Mouse (Mus musculus) v-Abl transformed pro-B cells (cell line): ENCODE results near the gene Ppp1r37.
"Not testable (repeated sequence)": the region's sequence is repeated elsewhere in the genome, so short reads cannot be mapped to it uniquely, and the experiment has no call there.

Experiments
- in situ Hi-C, 2 experiments: fragments of 400-800 bp; cut with MboI; formaldehyde crosslinking; loops; one replicate each; pipeline ENCODE4 v1.15.1; 2025; ENCODE audit not compliant: unreplicated experiment in 2 of 2

Ppp1r37 gene

GRCm38 (mm10) chr7:19542155-19542691 lies 20.7 kb downstream of the Ppp1r37 start:
- in situ Hi-C loops = loop anchor here (5.0 kb wide), 1 partner anchor 35 kb away; the partner anchor contains the start of genes Bloc1s3 (in 2 of the 2) and Trappc6a (in 2 of the 2)

- in situ Hi-C loops = loop anchor here (5.0 kb wide), 1 partner anchor 34 kb away; the partner anchor contains the start of genes Bloc1s3 (in 2 of the 2) and Trappc6a (in 2 of the 2)
Observed at GRCm38 (mm10) chr7:19541681-19542154, 21.2 kb downstream of the Ppp1r37 start.

DNA sequence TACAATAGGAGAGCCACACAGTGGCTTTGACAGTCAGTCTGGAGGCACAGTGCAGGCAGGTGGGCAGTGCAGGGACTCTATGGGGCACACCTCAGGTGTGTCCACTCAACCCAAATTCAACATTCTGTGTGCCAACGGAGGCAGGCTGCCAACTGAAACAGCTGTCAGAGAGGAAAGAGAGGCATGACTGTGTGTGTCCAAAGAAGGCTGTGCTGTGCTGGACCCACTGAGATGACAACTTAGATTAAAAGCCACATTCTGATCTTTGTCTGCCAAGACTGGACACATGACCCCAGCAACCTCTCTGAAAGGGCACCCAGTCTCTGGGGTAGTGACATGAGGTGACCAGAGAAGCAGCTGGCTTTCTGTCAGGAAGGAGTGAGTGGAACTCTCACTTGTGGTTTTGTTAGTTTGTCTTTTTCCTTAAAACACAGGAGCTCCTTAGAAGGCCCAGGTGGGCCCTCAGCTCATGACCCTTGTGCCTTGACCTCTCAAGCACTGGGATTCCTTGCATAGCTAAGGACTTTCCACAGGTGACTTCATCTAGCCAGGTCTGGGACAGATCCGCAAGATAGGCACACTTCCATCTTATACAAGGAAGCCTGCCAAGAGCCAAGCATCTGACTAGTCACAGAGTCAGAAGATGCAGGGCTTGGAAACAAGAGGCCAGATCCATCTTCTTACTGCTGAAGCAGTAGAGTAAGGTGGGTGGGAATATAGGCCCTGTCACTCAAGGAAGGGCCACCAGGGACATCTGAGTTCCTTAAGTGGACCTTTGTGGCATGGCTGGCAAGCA lies 21.9 kb downstream of the Ppp1r37 start:
- in situ Hi-C loops = loop anchor here (5.0 kb wide), 1 partner anchor 34 kb away; the partner anchor contains the start of genes Bloc1s3 (in 2 of the 2) and Trappc6a (in 2 of the 2)

GRCm38 (mm10) chr7:19534676-19535075 lies 28.2 kb downstream of the Ppp1r37 start:
- in situ Hi-C loops = no loop called here

DNA sequence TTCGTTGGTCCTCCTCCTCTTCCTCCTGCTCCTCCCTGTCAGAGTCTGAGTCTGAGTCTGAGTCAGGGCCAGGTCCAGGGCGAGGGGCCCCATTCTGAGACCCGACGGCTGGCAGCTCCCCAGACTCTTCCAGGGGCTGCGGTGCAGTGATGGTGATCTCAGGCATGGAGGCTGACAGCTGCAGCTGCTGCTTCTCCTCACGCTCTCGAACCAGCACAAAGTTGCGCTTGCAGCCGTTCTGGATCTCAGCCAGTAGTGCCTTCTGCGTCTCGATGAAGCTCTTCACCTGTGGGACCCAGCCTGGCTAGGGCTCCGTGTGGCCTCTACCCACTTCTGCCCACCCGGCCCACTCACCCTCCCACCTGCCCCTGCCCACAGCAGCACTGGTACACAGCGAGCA lies 30.6 kb downstream of the Ppp1r37 start:
- in situ Hi-C loops = no loop called here

DNA sequence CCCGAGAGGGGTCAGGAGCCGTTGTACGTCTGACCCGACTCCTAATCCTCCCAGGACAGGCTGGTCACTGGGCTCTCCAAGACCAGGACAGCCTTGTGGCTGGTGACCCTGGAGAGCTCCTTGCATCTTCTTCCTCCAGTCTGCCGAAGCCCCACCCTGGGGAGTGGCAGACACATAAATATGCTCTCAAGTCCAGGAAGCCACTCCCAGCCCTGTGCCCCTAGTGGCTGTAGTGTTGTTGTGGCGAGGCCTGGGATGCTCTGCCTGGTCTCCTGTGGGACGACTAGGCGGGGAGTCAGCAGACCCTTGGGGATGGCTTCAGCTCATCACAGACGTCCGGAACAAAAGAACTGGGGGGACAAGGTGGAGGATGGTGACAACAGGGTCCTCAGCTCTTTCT lies 31.8 kb downstream of the Ppp1r37 start:
- in situ Hi-C loops = no loop called here

DNA sequence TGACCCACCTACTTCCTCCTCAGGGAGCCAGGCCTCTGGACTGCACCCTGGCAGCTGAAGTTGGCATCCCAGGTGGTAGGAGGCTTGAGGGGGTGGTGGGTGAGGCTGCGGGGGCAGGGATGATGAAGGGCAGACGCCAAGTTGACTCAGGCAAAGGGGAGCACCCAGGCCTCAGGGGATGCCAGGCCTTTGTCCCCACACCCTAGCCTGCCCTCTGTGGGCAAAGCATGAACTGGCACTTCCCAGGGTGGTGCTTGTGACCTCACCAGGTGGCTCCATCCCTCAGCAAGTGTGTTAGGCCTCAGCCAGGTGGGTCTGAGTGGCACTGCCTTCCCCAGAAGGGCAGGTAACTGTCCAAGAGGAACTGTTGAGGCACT lies 37.8 kb downstream of the Ppp1r37 start:
- in situ Hi-C loops = no loop called here

GRCm38 (mm10) chr7:19524420-19525104 lies 38.3 kb downstream of the Ppp1r37 start:
- in situ Hi-C loops = no loop called here

DNA sequence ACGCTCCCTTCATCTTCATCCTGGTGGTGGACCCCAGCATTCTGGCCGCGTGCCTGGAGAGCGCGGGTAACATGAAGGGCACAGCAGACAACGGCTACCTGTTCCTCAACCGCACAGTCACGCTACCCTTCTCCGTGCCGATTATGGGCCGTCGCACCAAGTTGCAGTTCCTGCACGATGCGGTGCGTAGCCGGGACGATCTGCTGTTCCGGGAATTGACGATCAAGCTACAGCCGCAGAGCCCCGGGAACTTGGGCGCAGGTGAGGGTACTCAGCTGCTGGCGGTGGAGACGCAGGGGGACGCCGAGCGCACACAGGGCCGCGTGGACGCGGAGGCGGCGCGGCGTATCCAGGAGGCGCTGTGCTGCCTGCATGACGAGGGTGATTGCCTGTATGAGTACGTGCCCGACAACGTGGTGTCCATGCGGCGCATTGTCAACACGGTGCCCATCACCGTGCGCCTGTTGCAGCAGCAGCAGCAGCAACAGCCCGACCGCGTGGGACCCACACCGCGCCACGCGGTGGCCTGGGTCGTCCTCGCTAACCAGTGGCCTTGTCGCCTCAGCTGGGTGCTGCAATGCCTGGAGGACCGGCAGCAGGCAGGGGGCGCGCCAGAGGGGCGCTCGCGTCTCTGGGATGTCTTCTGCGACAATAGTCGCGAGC lies 39.0 kb downstream of the Ppp1r37 start:
- in situ Hi-C loops = no loop called here

- in situ Hi-C loops = no loop called here
Observed at GRCm38 (mm10) chr7:19523017-19523756, 39.7 kb downstream of the Ppp1r37 start.

DNA sequence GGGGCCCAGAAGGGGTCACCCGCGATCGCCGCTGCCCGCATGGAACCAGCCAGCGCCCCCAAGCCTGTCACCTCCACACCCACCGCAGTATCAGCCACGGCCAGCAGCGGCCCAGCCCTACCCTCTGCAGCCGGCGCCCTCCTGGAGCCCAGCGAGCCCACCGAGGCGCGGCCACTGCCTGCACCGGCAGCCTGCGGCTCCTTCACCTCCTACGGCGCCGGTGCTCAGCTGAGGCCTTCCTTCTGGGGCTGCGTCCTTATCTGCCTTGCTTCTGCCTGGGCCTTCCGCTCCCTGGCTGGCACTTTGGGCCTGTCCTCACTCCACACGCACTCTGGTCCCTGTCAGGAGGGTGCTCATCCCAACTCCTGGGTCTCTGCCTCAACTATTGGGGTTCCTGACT lies 42.8 kb downstream of the Ppp1r37 start:
- in situ Hi-C loops = no loop called here

- in situ Hi-C loops = no loop called here
Observed at GRCm38 (mm10) chr7:19517652-19518365, 45.1 kb downstream of the Ppp1r37 start, which contains the start of gene Nkpd1. Gene Nkpd1 (plus strand): TSS chr7:19517838.

- in situ Hi-C loops = no loop called here
Observed at GRCm38 (mm10) chr7:19512353-19512752, 50.5 kb downstream of the Ppp1r37 start.

DNA sequence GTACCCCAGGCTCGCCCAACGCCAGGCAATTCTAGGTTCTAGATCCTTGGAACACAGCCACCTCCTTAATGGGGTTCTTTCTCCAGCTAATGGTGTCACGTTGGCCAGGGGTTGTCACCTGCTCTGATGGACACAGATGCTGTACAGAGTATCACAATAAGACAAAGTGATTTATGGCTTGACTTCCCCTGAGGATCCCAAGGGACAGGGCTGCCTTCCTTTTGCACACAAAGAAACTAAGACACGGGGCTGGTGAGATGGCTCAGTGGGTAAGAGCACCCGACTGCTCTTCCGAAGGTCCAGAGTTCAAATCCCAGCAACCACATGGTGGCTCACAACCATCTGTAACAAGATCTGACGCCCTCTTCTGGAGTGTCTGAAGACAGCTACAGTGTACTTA lies 50.9 kb downstream of the Ppp1r37 start:
- in situ Hi-C loops = not testable (repeated sequence)

DNA sequence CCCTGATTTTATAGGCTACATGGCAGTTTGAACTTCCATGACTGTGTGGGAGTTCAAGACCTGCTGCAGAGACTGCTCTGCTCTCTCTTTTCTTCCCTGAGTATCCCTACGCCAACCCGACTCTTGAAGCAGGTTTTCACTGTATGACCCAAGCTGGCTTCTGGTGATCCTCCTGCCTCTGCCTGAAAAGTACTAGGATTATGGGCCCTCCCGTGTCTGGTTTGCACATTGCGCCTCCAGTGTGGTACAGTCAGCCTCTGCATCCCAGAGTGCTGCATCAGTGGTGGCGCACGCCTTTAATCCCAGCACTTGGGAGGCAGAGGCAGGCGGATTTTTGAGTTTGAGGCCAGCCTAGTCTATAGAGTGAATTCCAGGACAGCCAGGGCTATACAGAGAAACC lies 53.1 kb downstream of the Ppp1r37 start:
- in situ Hi-C loops = loop anchor here (5.0 to 10.0 kb wide), 3 partner anchors 33 to 105 kb away; partner anchors contain the start of genes Gemin7 (in 1 of the 2) and Zfp296 (in 1 of the 2)

DNA sequence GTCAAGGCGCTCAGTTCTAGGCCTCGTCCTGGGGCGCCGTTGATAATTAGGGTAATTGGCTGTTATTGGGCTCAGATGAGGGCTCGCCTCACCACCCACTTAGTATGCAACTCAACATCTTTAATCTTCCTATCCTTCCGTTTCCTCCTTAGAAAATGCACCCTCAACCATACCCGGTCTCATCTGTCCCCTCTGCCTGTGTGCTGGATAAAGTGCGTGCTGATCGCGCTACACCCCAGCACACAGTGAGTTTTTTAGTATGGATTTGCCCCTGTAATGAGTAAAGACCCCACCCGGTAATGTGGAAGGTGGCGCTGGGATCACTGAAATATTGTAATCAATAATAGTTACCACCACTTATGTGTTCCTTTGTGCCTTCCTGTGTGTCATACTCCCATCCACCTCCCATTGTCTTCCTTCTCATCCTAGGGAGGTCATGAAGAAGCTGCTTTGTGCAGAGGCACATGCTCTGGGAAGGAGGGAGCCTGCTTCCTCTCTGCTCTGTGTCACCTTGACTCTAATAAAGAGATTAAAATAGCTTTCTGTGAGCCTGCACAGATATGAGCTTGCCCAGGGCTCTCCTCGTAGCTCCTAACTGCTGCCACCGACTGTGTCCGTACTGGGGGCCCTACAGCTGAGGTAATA lies 53.8 kb downstream of the Ppp1r37 start:
- in situ Hi-C loops = loop anchor here (5.0 to 10.0 kb wide), 3 partner anchors 33 to 106 kb away; partner anchors contain the start of genes Gemin7 (in 1 of the 2) and Zfp296 (in 1 of the 2)

GRCm38 (mm10) chr7:19508150-19508923 lies 54.5 kb downstream of the Ppp1r37 start, which contains the start of the genes Bloc1s3 and Trappc6a:
Gene Bloc1s3 (minus strand): TSS chr7:19508367.
Gene Trappc6a (plus strand): TSS chr7:19508395.
- in situ Hi-C loops = loop anchor here (5.0 to 10.0 kb wide), 3 partner anchors 34 to 106 kb away; partner anchors contain the start of genes Gemin7 (in 1 of the 2) and Zfp296 (in 1 of the 2)
